Mouse (Mus musculus) heart, postnatal 0 days (tissue): Measurements from ENCODE around the gene Hint2. TPM values are rescaled to one million over a fixed set of nuclear protein-coding genes. Genes with fewer than 3 reads are reported as not detected.

Source experiments
- ATAC-seq: fragments of 200-750 bp; cut with Nextera tagmentation; 2 replicates; pipeline ENCODE4 v1.8.0; 2017; ENCODE audit warnings: low read depth, moderate number of reproducible peaks, moderate library complexity; ENCODE audit not compliant: insufficient read depth
- DNase-seq: peaks from one replicate; pipeline ENCODE4 v3.0.0-alpha.2; 2016; ENCODE audit warnings: low spot score
- H3K27ac ChIP-seq: fragments of 300-500 bp; sonication (generic); 2 replicates; pipeline ENCODE4 v1.5.1; 2014; ENCODE audit warnings: low read depth, mild to moderate bottlenecking
- H3K27me3 ChIP-seq: fragments of 300-500 bp; sonication (generic); 2 replicates; pipeline ENCODE4 v1.6.1; 2014; ENCODE audit warnings: low read length, mixed read lengths; ENCODE audit not compliant: control insufficient read depth, insufficient read depth
- H3K36me3 ChIP-seq: fragments of 300-500 bp; sonication (generic); replicated peaks from 2 replicates; pipeline ENCODE4 v1.6.1; 2014; ENCODE audit warnings: low read length, mixed read lengths; ENCODE audit not compliant: control insufficient read depth, insufficient read depth
- H3K4me1 ChIP-seq: fragments of 300-500 bp; sonication (generic); 2 replicates; pipeline ENCODE4 v1.6.1; 2014; ENCODE audit warnings: antibody characterized with exemption; ENCODE audit not compliant: control insufficient read depth, insufficient read depth
- H3K4me2 ChIP-seq: fragments of 300-500 bp; sonication (generic); 2 replicates; pipeline ENCODE4 v1.6.1; 2014; ENCODE audit warnings: low read depth, mild to moderate bottlenecking, low read length, moderate library complexity
- H3K4me3 ChIP-seq: fragments of 300-500 bp; sonication (generic); 2 replicates; pipeline ENCODE4 v1.5.1; 2014; ENCODE audit warnings: low read depth, low read length
- H3K9ac ChIP-seq: fragments of 300-500 bp; sonication (generic); replicated peaks from 2 replicates; pipeline ENCODE4 v1.6.1; 2014; ENCODE audit warnings: low read depth, low read length, mixed read lengths
- H3K9me3 ChIP-seq: fragments of 300-500 bp; sonication (generic); replicated peaks from 2 replicates; pipeline ENCODE4 v1.6.1; 2016; ENCODE audit warnings: low read length; ENCODE audit not compliant: control insufficient read depth
- CTCF ChIP-seq: IDR thresholded peaks from 2 replicates; pipeline ENCODE4 v1.5.1; 2016; ENCODE audit warnings: antibody characterized with exemption, control low read depth, low read depth
- EP300 ChIP-seq: IDR thresholded peaks from 2 replicates; pipeline ENCODE4 v1.6.1; 2016; ENCODE audit warnings: antibody characterized with exemption, low read depth
- WGBS: fragments of 180-500 bp; shearing (Covaris S2); extraction: QIAGEN DNeasy Blood & Tissue Kit; methylation state at CpG from one replicate; pipeline ENCODE4 v1.1.7; 2014; 5-methylcytosine and 5-hydroxymethylcytosine counted together
- microRNA-seq: library from miRNA; unstranded; fragments of <30 nt; microRNA quantifications from one replicate; pipeline ENCODE4, GENCODE M21; 2016
- polyA plus RNA-seq: library from polyadenylated mRNA; unstranded; fragments of >200 nt; fragmentation: Nextera tagmentation; extraction: Ambion mirVana; gene quantifications from 2 replicates; pipeline ENCODE4 v1.2.1, GENCODE M21; 2015
- total RNA-seq: library from RNA; depleted of rRNA; stranded (reverse); fragments of >200 nt; gene quantifications from 2 replicates; pipeline ENCODE4 v1.2.3, GENCODE M21; 2014; ENCODE audit warnings: low replicate concordance; rRNA removed

The Hint2 gene
- total and polyA plus RNA-seq, 2 experiments from 2014 or later: 322 to 358 TPM

- peak; percentile 24 for DNase-seq
- no peak overlapping the region for H3K4me2 ChIP-seq
Observed at GRCm38 (mm10) chr4:43613060-43613730, 43.1 kb downstream of the Hint2 start.

DNA sequence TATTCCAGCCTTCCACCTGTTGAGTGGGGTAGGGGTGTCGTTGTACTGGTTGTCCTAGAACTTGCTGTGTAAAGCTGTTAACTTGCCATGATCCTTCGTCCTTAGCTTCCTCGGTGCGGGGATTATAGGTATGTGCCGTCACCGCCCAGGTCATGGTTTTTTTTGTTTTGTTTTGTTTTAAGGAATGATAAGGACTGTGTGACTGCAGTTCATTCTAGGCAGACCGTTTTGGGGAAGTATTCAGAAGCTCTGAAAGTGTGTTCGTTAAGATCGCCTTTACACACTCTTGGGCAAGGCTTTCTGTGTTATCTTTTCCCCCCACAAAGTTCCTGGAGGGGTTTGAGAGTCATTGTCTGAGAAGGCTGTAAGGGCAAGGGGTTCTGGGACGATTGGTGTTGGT lies 43.7 kb downstream of the Hint2 start:
- H3K4me2 ChIP-seq: no peak overlapping the region
- no peaks in the 10 kb centered on the region for H3K27me3 ChIP-seq
- H3K4me1 ChIP-seq: no peaks in the 10 kb centered on the region
- WGBS: 50% methylated on average over 10 of the region's 10 CpGs
- TF ChIP-seq CTCF (no peak), EP300 (no peak)
- H3K9me3 ChIP-seq: no peaks in the 10 kb centered on the region
- H3K9ac ChIP-seq: no peak overlapping the region
- no peak overlapping the region for H3K4me3 ChIP-seq
- no peaks in the 10 kb centered on the region for H3K36me3 ChIP-seq
- H3K27ac ChIP-seq: no peak overlapping the region
- DNase-seq: no peak
- ATAC-seq: no peak

More at GRCm38 (mm10) chr4:43613060-43613730, 43.1 kb downstream of the Hint2 start:
- no peaks in the 10 kb centered on the region for H3K9me3 ChIP-seq
- WGBS: 57% methylated on average over 3 of the region's 3 CpGs
- no peaks in the 10 kb centered on the region for H3K27me3 ChIP-seq
- H3K27ac ChIP-seq: no peak overlapping the region
- no peaks in the 10 kb centered on the region for H3K4me1 ChIP-seq
- H3K9ac ChIP-seq: no peak overlapping the region
- ATAC-seq: no peak
- H3K36me3 ChIP-seq: no peaks in the 10 kb centered on the region
- no peak overlapping the region for H3K4me3 ChIP-seq
- TF ChIP-seq CTCF: no peak
- TF ChIP-seq EP300: no peak

DNA sequence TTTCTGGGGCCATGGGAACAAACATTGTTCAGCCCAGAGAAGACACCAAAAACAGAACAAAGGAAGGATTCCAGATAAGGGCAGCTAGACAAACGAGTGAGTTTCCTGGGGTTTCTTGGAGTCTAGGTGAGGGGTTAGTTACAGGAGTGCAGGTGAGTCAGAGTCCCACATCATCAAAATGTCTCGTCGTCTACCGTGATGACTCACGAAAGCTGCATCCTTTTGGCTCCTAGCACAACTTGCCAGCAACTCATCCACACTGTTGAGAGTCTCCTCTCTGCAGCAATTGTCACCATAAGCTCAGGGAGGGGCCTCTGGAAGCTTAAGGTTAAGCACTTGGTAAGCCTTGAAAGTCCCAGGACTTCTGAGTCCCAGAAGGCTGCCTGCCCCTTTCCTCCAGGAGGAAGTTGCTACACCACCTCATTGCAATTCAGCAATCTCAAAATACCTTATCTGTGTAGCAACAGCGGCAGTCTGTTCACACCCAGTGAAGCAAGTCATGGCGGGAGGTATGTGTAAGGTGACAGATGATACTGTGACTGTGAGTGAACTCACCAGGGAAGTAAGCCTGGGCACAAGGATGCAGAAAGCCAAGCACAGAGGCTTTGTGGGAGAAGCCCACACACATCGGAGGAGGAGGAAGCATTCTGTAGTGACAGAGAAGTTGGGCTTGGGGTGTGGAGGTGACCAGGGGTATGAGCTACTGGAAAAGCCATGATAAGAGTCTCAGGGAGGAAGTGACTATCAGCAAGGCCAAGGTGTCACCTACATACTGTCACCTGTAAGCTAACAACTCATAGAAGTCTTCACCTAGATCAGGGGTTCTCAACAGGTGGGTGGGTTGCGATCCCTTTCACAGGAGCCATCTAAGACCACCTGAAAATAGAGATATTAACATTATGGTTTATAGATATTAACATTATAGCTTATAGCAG lies 51.2 kb downstream of the Hint2 start:
- no peak for TF ChIP-seq EP300
- TF ChIP-seq CTCF: no peak
- no peak overlapping the region for H3K4me2 ChIP-seq
- no peak overlapping the region for H3K9ac ChIP-seq
- 38% methylated on average over 9 of the region's 9 CpGs for WGBS
- H3K36me3 ChIP-seq: no peaks in the 10 kb centered on the region
- DNase-seq (no peak), ATAC-seq (no peak)
- no peaks in the 10 kb centered on the region for H3K9me3 ChIP-seq
- H3K4me1 ChIP-seq: no peaks in the 10 kb centered on the region
- H3K4me3 ChIP-seq: no peak overlapping the region
- no peak overlapping the region for H3K27ac ChIP-seq
- no peaks in the 10 kb centered on the region for H3K27me3 ChIP-seq

Small RNA genes lying within 50 kb of the gene (microRNA-seq; reads per million reads assigned to microRNA genes)
- gene Gm25262: not detected

Other genes starting within 250 kb of the Hint2 start
- gene Fam166b, start 227.3 kb downstream of the Hint2 start, total RNA-seq: not detected in 2 replicates
- gene Fam166b, start 227.3 kb downstream of the Hint2 start, polyA plus RNA-seq: 0.14 and 0.25 TPM in 2 replicates
- 51.3 and 55.5 TPM in 2 replicates for gene Tesk1, start 214.5 kb downstream of the Hint2 start, total RNA-seq
- 3.9 and 5.1 TPM in 2 replicates for gene Tesk1, start 214.5 kb downstream of the Hint2 start, polyA plus RNA-seq
- gene Cd72, start 201.8 kb downstream of the Hint2 start, total RNA-seq: 0.08 and 0.81 TPM in 2 replicates
- 3.4 TPM in 2 replicates for gene Cd72, start 201.8 kb downstream of the Hint2 start, polyA plus RNA-seq
- 2.8 TPM in 1 of 2 replicates, not detected in the other for gene Sit1, start 172.7 kb downstream of the Hint2 start, total RNA-seq
- gene Sit1, start 172.7 kb downstream of the Hint2 start, polyA plus RNA-seq: not detected in 2 replicates
- 26.6 and 44.0 TPM in 2 replicates for gene Ccdc107, start 163.6 kb downstream of the Hint2 start, total RNA-seq
- gene Ccdc107, start 163.6 kb downstream of the Hint2 start, polyA plus RNA-seq: 81.7 and 82.4 TPM in 2 replicates
- 18.7 and 27.0 TPM in 2 replicates for gene Arhgef39, start 156.8 kb downstream of the Hint2 start, total RNA-seq
- gene Arhgef39, start 156.8 kb downstream of the Hint2 start, polyA plus RNA-seq: 7.3 and 8.8 TPM in 2 replicates
- gene Car9, start 149.5 kb downstream of the Hint2 start, total RNA-seq: 4.6 TPM in 1 of 2 replicates, not detected in the other
- 0.80 and 1.1 TPM in 2 replicates for gene Car9, start 149.5 kb downstream of the Hint2 start, polyA plus RNA-seq
- gene Tpm2, start 132.7 kb downstream of the Hint2 start, total RNA-seq: 25.7 and 67.0 TPM in 2 replicates
- 109 TPM in 2 replicates for gene Tpm2, start 132.7 kb downstream of the Hint2 start, polyA plus RNA-seq
- 30.1 and 46.3 TPM in 2 replicates for gene Creb3, start 94.1 kb downstream of the Hint2 start, total RNA-seq
- gene Creb3, start 94.1 kb downstream of the Hint2 start, polyA plus RNA-seq: 49.1 and 53.4 TPM in 2 replicates
- gene Tln1, start 93.8 kb downstream of the Hint2 start, total RNA-seq: 141 and 185 TPM in 2 replicates
- gene Tln1, start 93.8 kb downstream of the Hint2 start, polyA plus RNA-seq: 67.1 and 77.2 TPM in 2 replicates
- gene Rgp1, start 77.8 kb downstream of the Hint2 start, total RNA-seq: 12.4 and 21.1 TPM in 2 replicates
- 10.8 and 10.9 TPM in 2 replicates for gene Rgp1, start 77.8 kb downstream of the Hint2 start, polyA plus RNA-seq
- 11.0 and 16.7 TPM in 2 replicates for gene Gba2, start 77.6 kb downstream of the Hint2 start, total RNA-seq
- 14.0 TPM in 2 replicates for gene Gba2, start 77.6 kb downstream of the Hint2 start, polyA plus RNA-seq
- gene Msmp, start 72.0 kb downstream of the Hint2 start, total RNA-seq: not detected in 2 replicates
- gene Msmp, start 72.0 kb downstream of the Hint2 start, polyA plus RNA-seq: 1.2 TPM in 1 of 2 replicates, not detected in the other
- gene Npr2, start 24.5 kb downstream of the Hint2 start, total RNA-seq: 17.7 and 23.1 TPM in 2 replicates
- gene Npr2, start 24.5 kb downstream of the Hint2 start, polyA plus RNA-seq: 6.6 and 6.9 TPM in 2 replicates
- gene Spag8, start 2.9 kb downstream of the Hint2 start, total RNA-seq: not detected in 2 replicates
- gene Spag8, start 2.9 kb downstream of the Hint2 start, polyA plus RNA-seq: 0.44 and 0.62 TPM in 2 replicates
- 9.6 and 24.9 TPM in 2 replicates for gene Tmem8b, start 12.5 kb upstream of the Hint2 start, total RNA-seq
- gene Tmem8b, start 12.5 kb upstream of the Hint2 start, polyA plus RNA-seq: 4.5 and 4.9 TPM in 2 replicates
- not detected in 2 replicates for gene Fam221b, start 12.7 kb upstream of the Hint2 start, total RNA-seq
- gene Fam221b, start 12.7 kb upstream of the Hint2 start, polyA plus RNA-seq: 3.6 and 4.0 TPM in 2 replicates
- 0.15 TPM in 1 of 2 replicates, not detected in the other for gene Olfr70, start 44.3 kb upstream of the Hint2 start, total RNA-seq
- not detected in 2 replicates for gene Olfr70, start 44.3 kb upstream of the Hint2 start, polyA plus RNA-seq
- gene Olfr71, start 53.8 kb upstream of the Hint2 start, total RNA-seq: not detected in 2 replicates
- not detected in 2 replicates for gene Olfr71, start 53.8 kb upstream of the Hint2 start, polyA plus RNA-seq
- gene Hrct1, start 70.7 kb upstream of the Hint2 start, total RNA-seq: 8.2 and 9.5 TPM in 2 replicates
- 4.5 and 4.9 TPM in 2 replicates for gene Hrct1, start 70.7 kb upstream of the Hint2 start, polyA plus RNA-seq
- 1.6 and 6.3 TPM in 2 replicates for gene Spaar, start 73.6 kb upstream of the Hint2 start, total RNA-seq
- 1.1 and 1.3 TPM in 2 replicates for gene Spaar, start 73.6 kb upstream of the Hint2 start, polyA plus RNA-seq
- gene Olfr159, start 114.5 kb upstream of the Hint2 start, total RNA-seq: not detected in 2 replicates
- gene Olfr159, start 114.5 kb upstream of the Hint2 start, polyA plus RNA-seq: not detected in 2 replicates
- gene Olfr156, start 167.4 kb upstream of the Hint2 start, total RNA-seq: not detected in 2 replicates
- gene Olfr156, start 167.4 kb upstream of the Hint2 start, polyA plus RNA-seq: not detected in 2 replicates
- gene Olfr157, start 183.7 kb upstream of the Hint2 start, total RNA-seq: not detected in 2 replicates
- not detected in 2 replicates for gene Olfr157, start 183.7 kb upstream of the Hint2 start, polyA plus RNA-seq
- gene Olfr155, start 195.1 kb upstream of the Hint2 start, total RNA-seq: not detected in 2 replicates
- not detected in 2 replicates for gene Olfr155, start 195.1 kb upstream of the Hint2 start, polyA plus RNA-seq
- gene Reck, start 219.1 kb upstream of the Hint2 start, total RNA-seq: 5.6 TPM in 2 replicates
- gene Reck, start 219.1 kb upstream of the Hint2 start, polyA plus RNA-seq: 4.0 and 4.1 TPM in 2 replicates